8 mouse cellular contexts compared by ENCODE assay signal in genomic region chr5:98184971-98185805, GRCm38 (mm10). TPM values are rescaled to one million over a fixed set of nuclear protein-coding genes. Genes with fewer than 3 reads are reported as not detected.
DNase-seq lines count a peak whose midpoint lies in the region; ATAC-seq lines count a peak whose summit lies in the region.

No protein-coding gene starts in this region.

- no peaks in the 10 kb centered on the region for H3K9me3 ChIP-seq in limb, embryonic 10.5 days (replicated peaks)
- no peaks in the 10 kb centered on the region for H3K9me3 ChIP-seq in midbrain, embryonic 11.5 days (ENCODE audit: control insufficient read depth, low read length)

- peak overlapping the region; percentile 63 for H3K4me3 ChIP-seq in limb, embryonic 10.5 days
- H3K4me3 ChIP-seq in midbrain, embryonic 11.5 days (ENCODE audit: low read depth, low read length) = peak overlapping the region; percentile 46

- peak; percentile 79 for ATAC-seq in inflammation-experienced regulatory T-cells, adult 6 months
- ATAC-seq in midbrain, embryonic 11.5 days (ENCODE audit: low FRiP score) = peak; percentile 47

- WGBS in limb, embryonic 10.5 days = under 1% methylated on average over 88 of the region's 89 CpGs
- under 1% methylated on average over 70 of the region's 89 CpGs for WGBS in midbrain, embryonic 11.5 days

- H3K27me3 ChIP-seq in limb, embryonic 10.5 days (ENCODE audit: low read depth, poor library complexity, severe bottlenecking) = peaks cover 100% of the 10 kb centered on the region
- peaks cover 80% of the 10 kb centered on the region for H3K27me3 ChIP-seq in midbrain, embryonic 11.5 days (ENCODE audit: control insufficient read depth, insufficient read depth, low read length)

- peak overlapping the region; percentile 55 for H3K9ac ChIP-seq in midbrain, embryonic 11.5 days (ENCODE audit: low read length)

- peak; percentile 84 for DNase-seq in adrenal gland, adult 18-20 months (ENCODE audit: low spot score in 2 of 2)
- DNase-seq in cerebellum, postnatal 4 days (ENCODE audit: low spot score in 2 of 2) = peak; percentile 81 to 93
- DNase-seq in gastrocnemius, postnatal 25 days = peak; percentile 85
- DNase-seq in limb, embryonic 10.5 days (ENCODE audit: low spot score) = peak; percentile 92
- peak; percentile 99 for DNase-seq in midbrain, embryonic 11.5 days (ENCODE audit: low spot score, missing footprints)
- DNase-seq in skeletal muscle tissue, adult 2 months (ENCODE audit: low read depth, low spot score) = peak; percentile 68
- peak; percentile 79 for DNase-seq in yolk sac, embryonic 10.5 days (ENCODE audit: low spot score)

- peaks cover 45% of the 10 kb centered on the region for H3K4me1 ChIP-seq in limb, embryonic 10.5 days
- peaks cover 39% of the 10 kb centered on the region for H3K4me1 ChIP-seq in midbrain, embryonic 11.5 days (ENCODE audit: control insufficient read depth, insufficient read depth, low read length)

- H3K27ac ChIP-seq in limb, embryonic 10.5 days = peak overlapping the region; percentile 78
- H3K27ac ChIP-seq in midbrain, embryonic 11.5 days (ENCODE audit: low read depth, low read length) = no peak overlapping the region

- H3K36me3 ChIP-seq in limb, embryonic 10.5 days = no peaks in the 10 kb centered on the region
- no peaks in the 10 kb centered on the region for H3K36me3 ChIP-seq in midbrain, embryonic 11.5 days (ENCODE audit: control insufficient read depth, insufficient read depth, low read length)

- H3K4me2 ChIP-seq in midbrain, embryonic 11.5 days = peak overlapping the region; percentile 62

RNA-seq across cellular contexts. Expression of gene Prdm8, which starts 18.2 kb away (rescaled TPM):
- under 1 TPM; 0.10 to 0.16 TPM for total RNA-seq in adrenal gland, adult 18-20 months (2021)
- total RNA-seq in gastrocnemius, postnatal 25 days (2021) = under 1 TPM; 0.72 to 0.88 TPM
- not detected for polyA plus RNA-seq in inflammation-experienced regulatory T-cells, adult 6 months (2017; shearing (Covaris generic))
- 0.08 TPM in 1 of 2 replicates, not detected in the other for polyA plus RNA-seq in limb, embryonic 10.5 days (2016; fragmentation: Nextera tagmentation; extraction: Ambion mirVana)
- polyA plus RNA-seq in midbrain, embryonic 11.5 days (2014; fragmentation: Nextera tagmentation; extraction: Ambion mirVana) = 1.0 and 1.7 TPM in 2 replicates
